ENCODE assay signal across 8 mouse cellular contexts in genomic region chr4:127236631-127237030, GRCm38 (mm10). TPM values are rescaled to one million over a fixed set of nuclear protein-coding genes. Genes with fewer than 3 reads are reported as not detected.
DNase-seq lines count a peak whose midpoint lies in the region; ATAC-seq and TF ChIP-seq lines count a peak whose summit lies in the region.

No protein-coding gene starts in this region.

- no peaks in the 10 kb centered on the region for H3K4me1 ChIP-seq in kidney, adult 2 months (ENCODE audit: control insufficient read depth, insufficient read depth, low read length)
- H3K4me1 ChIP-seq in brown adipose tissue, adult 24 weeks (ENCODE audit: control insufficient read depth, insufficient read depth, insufficient read length, low read length): no peaks in the 10 kb centered on the region; the same call in 1 of the 2 replicates
- peaks cover 49% of the 10 kb centered on the region for H3K4me1 ChIP-seq in hindbrain, embryonic 13.5 days (replicated peaks)
- H3K4me1 ChIP-seq in midbrain, embryonic 15.5 days: peaks cover 39% of the 10 kb centered on the region

- peak overlapping the region; percentile 53 for H3K4me3 ChIP-seq in kidney, adult 2 months (ENCODE audit: insufficient read depth, low read depth, low read length)
- H3K4me3 ChIP-seq in brown adipose tissue, adult 24 weeks (ENCODE audit: insufficient read depth, low read depth, low read length): peak overlapping the region; percentile 78
- H3K4me3 ChIP-seq in hindbrain, embryonic 13.5 days: peak overlapping the region; percentile 53
- H3K4me3 ChIP-seq in midbrain, embryonic 15.5 days: peak overlapping the region; percentile 55

- WGBS in kidney, adult 2 months: 7% methylated on average over 14 of the region's 14 CpGs
- 2% methylated on average over 14 of the region's 14 CpGs for WGBS in hindbrain, embryonic 13.5 days
- 2% methylated on average over 14 of the region's 14 CpGs for WGBS in midbrain, embryonic 15.5 days

- TF ChIP-seq CTCF in kidney, adult 2 months (conservative IDR thresholded peaks at IDR 0.05; ENCODE audit: insufficient read depth, insufficient read length, low read depth, low read length): no peak

- H3K4me2 ChIP-seq in hindbrain, embryonic 13.5 days: peak overlapping the region; percentile 92
- H3K4me2 ChIP-seq in midbrain, embryonic 15.5 days: peak overlapping the region; percentile 97

- H3K9me3 ChIP-seq in hindbrain, embryonic 13.5 days: no peaks in the 10 kb centered on the region
- no peaks in the 10 kb centered on the region for H3K9me3 ChIP-seq in midbrain, embryonic 15.5 days

- no peak for TF ChIP-seq POLR2A in kidney, adult 2 months (IDR thresholded peaks at IDR 0.05; ENCODE audit: low read depth, low read length)

- no peak for DNase-seq in kidney, adult 2 months
- DNase-seq in kidney, adult 18-20 months: no peak
- no peak for DNase-seq in adrenal gland, postnatal 14 days
- DNase-seq in frontal cortex, postnatal 25 days (ENCODE audit: low spot score in 2 of 2): no peak
- DNase-seq in ovary, postnatal 36 days (ENCODE audit: low spot score): no peak

- 0 out of 2 replicates have a peak, but pooled peaks have one; percentile 7 for ATAC-seq in hindbrain, embryonic 13.5 days (ENCODE audit: low FRiP score)
- ATAC-seq in midbrain, embryonic 15.5 days (replicated peaks): peak; percentile 7; the same call in 1 of the 2 replicates

- no peaks in the 10 kb centered on the region for H3K36me3 ChIP-seq in kidney, adult 2 months (ENCODE audit: control insufficient read depth, insufficient read depth, low read length)
- peaks cover 4% of the 10 kb centered on the region; the same call in 1 of the 2 replicates for H3K36me3 ChIP-seq in hindbrain, embryonic 13.5 days
- no peaks in the 10 kb centered on the region for H3K36me3 ChIP-seq in midbrain, embryonic 15.5 days (replicated peaks)

- H3K9ac ChIP-seq in hindbrain, embryonic 13.5 days: peak overlapping the region; percentile 86
- peak overlapping the region; percentile 74 for H3K9ac ChIP-seq in midbrain, embryonic 15.5 days

- peaks cover 3% of the 10 kb centered on the region; the same call in 1 of the 2 replicates for H3K27me3 ChIP-seq in kidney, adult 2 months (replicated peaks; ENCODE audit: control insufficient read depth, insufficient read depth, low read length)
- peaks cover 18% of the 10 kb centered on the region for H3K27me3 ChIP-seq in hindbrain, embryonic 13.5 days
- H3K27me3 ChIP-seq in midbrain, embryonic 15.5 days (replicated peaks): 0 out of 2 replicates have a peak, but pooled peaks cover 3% of the 10 kb centered on the region

- no peak overlapping the region for H3K27ac ChIP-seq in kidney, adult 2 months (ENCODE audit: insufficient read depth, low read depth, low read length)
- H3K27ac ChIP-seq in brown adipose tissue, adult 24 weeks (replicated peaks; ENCODE audit: low read depth, low read length): no peak overlapping the region
- H3K27ac ChIP-seq in hindbrain, embryonic 13.5 days: peak overlapping the region; percentile 89
- peak overlapping the region; percentile 78 for H3K27ac ChIP-seq in midbrain, embryonic 15.5 days

RNA-seq across cellular contexts. Expression of gene Smim12, which starts 7.0 kb away (rescaled TPM):
- 48.8 and 49.9 TPM in 2 replicates for polyA plus RNA-seq in kidney, adult 2 months (2012; rRNA removed)
- polyA plus RNA-seq in brown adipose tissue, adult 24 weeks (2012; ENCODE audit: insufficient read depth, insufficient read length, missing spikeins): 30.7 and 42.6 TPM in 2 replicates
- 55.6 and 56.1 TPM in 2 replicates for polyA plus RNA-seq in hindbrain, embryonic 13.5 days (2015; fragmentation: Nextera tagmentation; extraction: Ambion mirVana)
- 43.5 and 49.1 TPM in 2 replicates for polyA plus RNA-seq in midbrain, embryonic 15.5 days (2015; fragmentation: Nextera tagmentation; extraction: Ambion mirVana)
- 36.3 and 44.5 TPM in 2 replicates for total RNA-seq in adrenal gland, postnatal 14 days (2021)

Comparison
In these comparisons a context has a peak if more than half of its experiments do, and no peak if none do; other contexts are left out.
1. H3K27ac ChIP-seq: peak in hindbrain, embryonic 13.5 days (single experiment) and midbrain, embryonic 15.5 days (single experiment); none in kidney, adult 2 months (single experiment) and brown adipose tissue, adult 24 weeks (single experiment).
2. Peak in every context shown above with its lines, with median percentiles within 50 percentile points of each other: H3K4me3 ChIP-seq.